Mouse (Mus musculus): ENCODE measurements at regions not wholly inside any gene's neighbourhood (a gene's known extent, or its start where the extent isn't known, plus 50 kb on each side); places are given as distances from the start of the nearest gene placed in this dataset.
"Not testable (repeated sequence)": the region's sequence is repeated elsewhere in the genome, so short reads cannot be mapped to it uniquely, and the experiment has no call there.

GRCm38 (mm10) chr19:35861421-35861820 lies 195.9 kb downstream of the Htr7 start:
- TF ChIP-seq POLR2A (IDR thresholded peaks at IDR 0.05; ENCODE audit: control insufficient read depth, low read depth, low read length) (no peak), CTCF (IDR thresholded peaks at IDR 0.05; ENCODE audit: control insufficient read depth, insufficient read depth, insufficient replicate concordance, low read depth, low read length) (no peak)
- no peak overlapping the region for H3K4me3 ChIP-seq (ENCODE audit: control insufficient read depth, low read depth, low read length)

DNA sequence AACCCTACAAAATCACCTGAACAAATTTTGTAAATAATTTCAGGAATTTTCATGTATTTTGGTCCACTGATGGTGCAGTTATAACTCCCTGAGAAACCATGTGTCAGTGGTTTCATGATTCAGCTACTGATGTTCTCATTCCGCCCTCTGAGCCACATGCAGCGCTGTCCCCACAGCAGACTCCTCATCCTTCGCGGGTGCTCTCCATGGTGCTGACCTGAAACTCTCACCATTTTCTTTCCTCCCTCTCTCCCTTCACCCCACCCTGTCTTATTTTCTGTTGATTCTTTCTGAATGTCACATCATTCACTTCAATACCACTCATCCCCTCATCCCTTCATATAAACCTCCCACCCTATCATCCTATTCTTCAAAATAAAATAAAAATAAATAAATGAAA lies 224.3 kb downstream of the Htr7 start:
- Histone ChIP-seq H3K36me3 (ENCODE audit: control insufficient read depth, insufficient read depth, low read length) (no peaks in the 10 kb centered on the region), H3K4me1 (ENCODE audit: control insufficient read depth, insufficient read depth, low read length) (no peaks in the 10 kb centered on the region), H3K27ac (ENCODE audit: control insufficient read depth, insufficient read depth, low read depth, low read length) (no peak overlapping the region), H3K4me3 (ENCODE audit: control insufficient read depth, low read depth, low read length) (no peak overlapping the region), H3K27me3 (ENCODE audit: control insufficient read depth, insufficient read depth, low read length) (no peaks in the 10 kb centered on the region)
- TF ChIP-seq POLR2A (IDR thresholded peaks at IDR 0.05; ENCODE audit: control insufficient read depth, low read depth, low read length) = no peak
- peak; percentile 30; the same call in 1 of the 2 replicates for TF ChIP-seq CTCF (IDR thresholded peaks at IDR 0.05; ENCODE audit: control insufficient read depth, insufficient read depth, insufficient replicate concordance, low read depth, low read length)

More at GRCm38 (mm10) chr19:35861421-35861820, 195.9 kb downstream of the Htr7 start:
- H3K36me3 ChIP-seq (ENCODE audit: control insufficient read depth, insufficient read depth, low read length) = no peaks in the 10 kb centered on the region
- no peak overlapping the region for H3K27ac ChIP-seq (ENCODE audit: control insufficient read depth, insufficient read depth, low read depth, low read length)
- H3K4me1 ChIP-seq (ENCODE audit: control insufficient read depth, insufficient read depth, low read length) = no peaks in the 10 kb centered on the region
- H3K27me3 ChIP-seq (ENCODE audit: control insufficient read depth, insufficient read depth, low read length) = no peaks in the 10 kb centered on the region

- no peak overlapping the region for H3K27ac ChIP-seq (ENCODE audit: control insufficient read depth, insufficient read depth, low read depth, low read length)
- H3K27me3 ChIP-seq (ENCODE audit: control insufficient read depth, insufficient read depth, low read length) = no peaks in the 10 kb centered on the region
- no peaks in the 10 kb centered on the region for H3K4me1 ChIP-seq (ENCODE audit: control insufficient read depth, insufficient read depth, low read length)
- H3K4me3 ChIP-seq (ENCODE audit: control insufficient read depth, low read depth, low read length) = no peak overlapping the region
- H3K36me3 ChIP-seq (ENCODE audit: control insufficient read depth, insufficient read depth, low read length) = no peaks in the 10 kb centered on the region
- no peak for TF ChIP-seq CTCF (IDR thresholded peaks at IDR 0.05; ENCODE audit: control insufficient read depth, insufficient read depth, insufficient replicate concordance, low read depth, low read length)
- no peak for TF ChIP-seq POLR2A (IDR thresholded peaks at IDR 0.05; ENCODE audit: control insufficient read depth, low read depth, low read length)
Observed at GRCm38 (mm10) chr19:35826074-35826473, 231.2 kb downstream of the Htr7 start.

GRCm38 (mm10) chr19:35819626-35820025 lies 237.7 kb downstream of the Htr7 start:
- Histone ChIP-seq H3K27me3 (ENCODE audit: control insufficient read depth, insufficient read depth, low read length) (no peaks in the 10 kb centered on the region), H3K4me3 (ENCODE audit: control insufficient read depth, low read depth, low read length) (no peak overlapping the region), H3K27ac (ENCODE audit: control insufficient read depth, insufficient read depth, low read depth, low read length) (no peak overlapping the region), H3K36me3 (ENCODE audit: control insufficient read depth, insufficient read depth, low read length) (no peaks in the 10 kb centered on the region), H3K4me1 (ENCODE audit: control insufficient read depth, insufficient read depth, low read length) (no peaks in the 10 kb centered on the region)
- TF ChIP-seq POLR2A (IDR thresholded peaks at IDR 0.05; ENCODE audit: control insufficient read depth, low read depth, low read length) (no peak), CTCF (IDR thresholded peaks at IDR 0.05; ENCODE audit: control insufficient read depth, insufficient read depth, insufficient replicate concordance, low read depth, low read length) (no peak)

GRCm38 (mm10) chr19:35794661-35795060 lies 262.6 kb downstream of the Htr7 start:
- TF ChIP-seq POLR2A (IDR thresholded peaks at IDR 0.05; ENCODE audit: control insufficient read depth, low read depth, low read length) (no peak), CTCF (IDR thresholded peaks at IDR 0.05; ENCODE audit: control insufficient read depth, insufficient read depth, insufficient replicate concordance, low read depth, low read length) (no peak)
- no peak overlapping the region for H3K27ac ChIP-seq (ENCODE audit: control insufficient read depth, insufficient read depth, low read depth, low read length)
- H3K4me1 ChIP-seq (ENCODE audit: control insufficient read depth, insufficient read depth, low read length) = no peaks in the 10 kb centered on the region
- H3K4me3 ChIP-seq (ENCODE audit: control insufficient read depth, low read depth, low read length) = no peak overlapping the region
- H3K36me3 ChIP-seq (ENCODE audit: control insufficient read depth, insufficient read depth, low read length) = no peaks in the 10 kb centered on the region
- H3K27me3 ChIP-seq (ENCODE audit: control insufficient read depth, insufficient read depth, low read length) = no peaks in the 10 kb centered on the region

- Histone ChIP-seq H3K27me3 (ENCODE audit: control insufficient read depth, insufficient read depth, low read length) (no peaks in the 10 kb centered on the region), H3K36me3 (ENCODE audit: control insufficient read depth, insufficient read depth, low read length) (no peaks in the 10 kb centered on the region), H3K27ac (ENCODE audit: control insufficient read depth, insufficient read depth, low read depth, low read length) (no peak overlapping the region), H3K4me3 (ENCODE audit: control insufficient read depth, low read depth, low read length) (no peak overlapping the region), H3K4me1 (ENCODE audit: control insufficient read depth, insufficient read depth, low read length) (no peaks in the 10 kb centered on the region)
- TF ChIP-seq POLR2A (IDR thresholded peaks at IDR 0.05; ENCODE audit: control insufficient read depth, low read depth, low read length) (no peak), CTCF (IDR thresholded peaks at IDR 0.05; ENCODE audit: control insufficient read depth, insufficient read depth, insufficient replicate concordance, low read depth, low read length) (no peak)
Observed at GRCm38 (mm10) chr19:35787246-35788021, 269.9 kb downstream of the Htr7 start.

- H3K4me3 ChIP-seq (ENCODE audit: control insufficient read depth, low read depth, low read length); H3K27ac ChIP-seq (ENCODE audit: control insufficient read depth, insufficient read depth, low read depth, low read length); H3K4me1 ChIP-seq (ENCODE audit: control insufficient read depth, insufficient read depth, low read length); H3K27me3 ChIP-seq (ENCODE audit: control insufficient read depth, insufficient read depth, low read length); H3K36me3 ChIP-seq (ENCODE audit: control insufficient read depth, insufficient read depth, low read length): not testable (repeated sequence)
Observed at GRCm38 (mm10) chr19:35761750-35762149, 295.6 kb downstream of the Htr7 start.

Measured in testis, adult 2 months (tissue).